Mouse (Mus musculus): ENCODE results near the gene Plod1. TPM values are rescaled to one million over a fixed set of nuclear protein-coding genes. Genes with fewer than 3 reads are reported as not detected.

The Plod1 gene
- polyA plus RNA-seq, 1 experiment from 2014 or later: 20.2 TPM

- peak overlapping the region; percentile 94 for H3K4me2 ChIP-seq
- WGBS: 24% methylated on average over 9 of the region's 9 CpGs
Observed at GRCm38 (mm10) chr4:147935904-147936303, 663 bp downstream of the Plod1 start.

GRCm38 (mm10) chr4:147934611-147935010 lies 2.0 kb downstream of the Plod1 start:
- Histone ChIP-seq H3K9ac (no peak overlapping the region), H3K36me3 (replicated peaks) (no peaks in the 10 kb centered on the region), H3K27me3 (replicated peaks) (no peaks in the 10 kb centered on the region), H3K4me2 (no peak overlapping the region), H3K4me1 (peaks cover 11% of the 10 kb centered on the region), H3K27ac (no peak overlapping the region), H3K4me3 (no peak overlapping the region), H3K9me3 (no peaks in the 10 kb centered on the region)
- WGBS: 82% methylated on average over 4 of the region's 4 CpGs
- ATAC-seq (replicated peaks): no peak

More at GRCm38 (mm10) chr4:147935904-147936303, 663 bp downstream of the Plod1 start:
- Histone ChIP-seq H3K36me3 (replicated peaks) (no peaks in the 10 kb centered on the region), H3K4me1 (peaks cover 17% of the 10 kb centered on the region), H3K27me3 (replicated peaks) (no peaks in the 10 kb centered on the region), H3K9ac (peak overlapping the region; percentile 57; the same call in 1 of the 2 replicates), H3K27ac (no peak overlapping the region), H3K9me3 (no peaks in the 10 kb centered on the region), H3K4me3 (peak overlapping the region; percentile 55)
- ATAC-seq (replicated peaks): no peak

- Histone ChIP-seq H3K27ac (no peak overlapping the region), H3K9me3 (no peaks in the 10 kb centered on the region), H3K4me3 (no peak overlapping the region), H3K36me3 (replicated peaks) (no peaks in the 10 kb centered on the region), H3K27me3 (replicated peaks) (no peaks in the 10 kb centered on the region), H3K4me1 (peaks cover 11% of the 10 kb centered on the region), H3K4me2 (no peak overlapping the region), H3K9ac (no peak overlapping the region)
- WGBS: 71% methylated on average over 3 of the region's 3 CpGs
- no peak for ATAC-seq (replicated peaks)
Observed at GRCm38 (mm10) chr4:147934134-147934533, 2.4 kb downstream of the Plod1 start.

GRCm38 (mm10) chr4:147930946-147931345 lies 5.6 kb downstream of the Plod1 start:
- no peak for ATAC-seq (replicated peaks)
- H3K27me3 ChIP-seq (replicated peaks): no peaks in the 10 kb centered on the region
- no peak overlapping the region for H3K4me3 ChIP-seq
- WGBS: 95% methylated on average over 14 of the region's 14 CpGs
- H3K9ac ChIP-seq: no peak overlapping the region
- H3K36me3 ChIP-seq (replicated peaks): no peaks in the 10 kb centered on the region
- H3K9me3 ChIP-seq: no peaks in the 10 kb centered on the region
- peaks cover 1% of the 10 kb centered on the region for H3K4me1 ChIP-seq
- no peak overlapping the region for H3K27ac ChIP-seq
- H3K4me2 ChIP-seq: no peak overlapping the region

GRCm38 (mm10) chr4:147928540-147928939 lies 8.0 kb downstream of the Plod1 start:
- ATAC-seq (replicated peaks): no peak
- H3K36me3 ChIP-seq (replicated peaks): no peaks in the 10 kb centered on the region
- H3K4me2 ChIP-seq: no peak overlapping the region
- H3K9ac ChIP-seq: no peak overlapping the region
- H3K4me3 ChIP-seq: no peak overlapping the region
- H3K4me1 ChIP-seq: no peaks in the 10 kb centered on the region
- H3K9me3 ChIP-seq: no peaks in the 10 kb centered on the region
- 55% methylated on average over 7 of the region's 7 CpGs for WGBS
- H3K27ac ChIP-seq: no peak overlapping the region
- H3K27me3 ChIP-seq (replicated peaks): no peaks in the 10 kb centered on the region

- H3K4me2 ChIP-seq: no peak overlapping the region
- no peak overlapping the region for H3K4me3 ChIP-seq
- no peak for ATAC-seq (replicated peaks)
- no peak overlapping the region for H3K9ac ChIP-seq
- no peaks in the 10 kb centered on the region for H3K9me3 ChIP-seq
- WGBS: 21% methylated on average over 9 of the region's 9 CpGs
- no peaks in the 10 kb centered on the region for H3K36me3 ChIP-seq (replicated peaks)
- H3K4me1 ChIP-seq: no peaks in the 10 kb centered on the region
- no peak overlapping the region for H3K27ac ChIP-seq
- H3K27me3 ChIP-seq (replicated peaks): no peaks in the 10 kb centered on the region
Observed at GRCm38 (mm10) chr4:147928136-147928535, 8.4 kb downstream of the Plod1 start.

GRCm38 (mm10) chr4:147927705-147928104 lies 8.9 kb downstream of the Plod1 start:
- H3K36me3 ChIP-seq (replicated peaks): no peaks in the 10 kb centered on the region
- H3K9ac ChIP-seq: no peak overlapping the region
- WGBS: 49% methylated on average over 8 of the region's 8 CpGs
- ATAC-seq (replicated peaks): no peak
- no peaks in the 10 kb centered on the region for H3K9me3 ChIP-seq
- no peak overlapping the region for H3K4me3 ChIP-seq
- H3K27me3 ChIP-seq (replicated peaks): no peaks in the 10 kb centered on the region
- no peak overlapping the region for H3K4me2 ChIP-seq
- H3K4me1 ChIP-seq: no peaks in the 10 kb centered on the region
- H3K27ac ChIP-seq: no peak overlapping the region

GRCm38 (mm10) chr4:147922341-147922740 lies 14.2 kb downstream of the Plod1 start:
- Histone ChIP-seq H3K27me3 (replicated peaks) (no peaks in the 10 kb centered on the region), H3K4me2 (no peak overlapping the region), H3K9me3 (no peaks in the 10 kb centered on the region), H3K36me3 (replicated peaks) (no peaks in the 10 kb centered on the region), H3K9ac (no peak overlapping the region), H3K4me1 (no peaks in the 10 kb centered on the region), H3K4me3 (no peak overlapping the region), H3K27ac (no peak overlapping the region)
- no peak for ATAC-seq (replicated peaks)
- WGBS: 80% methylated on average over 11 of the region's 11 CpGs

- no peaks in the 10 kb centered on the region for H3K9me3 ChIP-seq
- no peaks in the 10 kb centered on the region for H3K27me3 ChIP-seq (replicated peaks)
- no peak overlapping the region for H3K4me3 ChIP-seq
- H3K27ac ChIP-seq: no peak overlapping the region
- H3K9ac ChIP-seq: no peak overlapping the region
- H3K4me1 ChIP-seq: no peaks in the 10 kb centered on the region
- no peaks in the 10 kb centered on the region for H3K36me3 ChIP-seq (replicated peaks)
- no peak overlapping the region for H3K4me2 ChIP-seq
- WGBS: 21% methylated on average over 10 of the region's 10 CpGs
- ATAC-seq (replicated peaks): no peak
Observed at GRCm38 (mm10) chr4:147920973-147921372, 15.6 kb downstream of the Plod1 start.

GRCm38 (mm10) chr4:147918459-147919121 lies 18.0 kb downstream of the Plod1 start:
- 57% methylated on average over 7 of the region's 7 CpGs for WGBS
- Histone ChIP-seq H3K4me2 (no peak overlapping the region), H3K4me1 (no peaks in the 10 kb centered on the region), H3K9me3 (no peaks in the 10 kb centered on the region), H3K4me3 (no peak overlapping the region), H3K27me3 (replicated peaks) (no peaks in the 10 kb centered on the region), H3K36me3 (replicated peaks) (no peaks in the 10 kb centered on the region), H3K9ac (no peak overlapping the region), H3K27ac (no peak overlapping the region)
- ATAC-seq (replicated peaks): no peak

- no peaks in the 10 kb centered on the region for H3K27me3 ChIP-seq (replicated peaks)
- H3K4me1 ChIP-seq: peaks cover 4% of the 10 kb centered on the region
- 87% methylated on average over 5 of the region's 5 CpGs for WGBS
- no peaks in the 10 kb centered on the region for H3K36me3 ChIP-seq (replicated peaks)
- no peak overlapping the region for H3K4me3 ChIP-seq
- no peaks in the 10 kb centered on the region for H3K9me3 ChIP-seq
- no peak for ATAC-seq (replicated peaks)
- no peak overlapping the region for H3K9ac ChIP-seq
- no peak overlapping the region for H3K27ac ChIP-seq
- H3K4me2 ChIP-seq: no peak overlapping the region
Observed at GRCm38 (mm10) chr4:147909486-147909885, 27.1 kb downstream of the Plod1 start.

GRCm38 (mm10) chr4:147906230-147906629 lies 30.3 kb downstream of the Plod1 start:
- no peaks in the 10 kb centered on the region for H3K27me3 ChIP-seq (replicated peaks)
- no peak overlapping the region for H3K4me2 ChIP-seq
- no peak overlapping the region for H3K27ac ChIP-seq
- WGBS: 80% methylated on average over 5 of the region's 5 CpGs
- no peak for ATAC-seq (replicated peaks)
- H3K4me1 ChIP-seq: peaks cover 14% of the 10 kb centered on the region
- H3K4me3 ChIP-seq: no peak overlapping the region
- H3K36me3 ChIP-seq (replicated peaks): no peaks in the 10 kb centered on the region; the same call in 1 of the 2 replicates
- no peak overlapping the region for H3K9ac ChIP-seq
- no peaks in the 10 kb centered on the region for H3K9me3 ChIP-seq

GRCm38 (mm10) chr4:147905090-147905659 lies 31.4 kb downstream of the Plod1 start:
- Histone ChIP-seq H3K27me3 (replicated peaks) (no peaks in the 10 kb centered on the region), H3K4me3 (peak overlapping the region; percentile 81), H3K4me1 (peaks cover 17% of the 10 kb centered on the region), H3K9me3 (no peaks in the 10 kb centered on the region), H3K27ac (peak overlapping the region; percentile 89), H3K4me2 (peak overlapping the region; percentile 58), H3K9ac (peak overlapping the region; percentile 86), H3K36me3 (replicated peaks) (no peaks in the 10 kb centered on the region; the same call in 1 of the 2 replicates)
- ATAC-seq (replicated peaks): peak; percentile 55
- under 1% methylated on average over 8 of the region's 8 CpGs for WGBS
